Mouse (Mus musculus) CH12.LX (cell line): ENCODE data around the gene Gm28539. TPM values are rescaled to one million over a fixed set of nuclear protein-coding genes. Genes with fewer than 3 reads are reported as not detected.

Experiments
- DNase-seq: peaks from one replicate; pipeline ENCODE4 v3.0.0-alpha.2; 2013; ENCODE audit errors: extremely low read depth
- H3K27ac ChIP-seq: 2 replicates; pipeline ENCODE4 v1.5.1; 2012; ENCODE audit warnings: low read depth, mild to moderate bottlenecking, control low read depth, moderate library complexity; ENCODE audit not compliant: insufficient read depth
- H3K27me3 ChIP-seq: replicated peaks from 2 replicates; pipeline ENCODE3; 2012; ENCODE audit warnings: inconsistent platforms
- H3K36me3 ChIP-seq, 2 experiments: replicated peaks in 1 of 2; 2 replicates each; pipeline versions ENCODE3 to v1.6.1; 2012; ENCODE audit warnings: inconsistent platforms in 1 of 2, low read length in 1 of 2, mild to moderate bottlenecking in 1 of 2, mixed read lengths in 1 of 2, moderate library complexity in 1 of 2; ENCODE audit not compliant: control insufficient read depth in 1 of 2, insufficient read depth in 1 of 2
- H3K4me1 ChIP-seq, 2 experiments: 2 replicates each; pipeline ENCODE4 v1.6.1; 2012; ENCODE audit warnings: inconsistent platforms in 1 of 2, moderate library complexity in 1 of 2; ENCODE audit not compliant: insufficient read depth in 2 of 2, control insufficient read depth in 1 of 2
- H3K4me2 ChIP-seq: 2 replicates; pipeline ENCODE4 v1.6.1; 2012; ENCODE audit warnings: low read depth, mild to moderate bottlenecking, control low read depth; ENCODE audit not compliant: poor library complexity, insufficient read depth, severe bottlenecking
- H3K4me3 ChIP-seq, 3 experiments: fragments of 150-350 bp in 1 of 3; sonication (generic) in 1 of 3; replicated peaks in 1 of 3; 2 replicates each; pipeline versions ENCODE3 to v1.5.1; 2011 to 2012; ENCODE audit warnings: low read depth in 2 of 3, low read length in 2 of 3, mild to moderate bottlenecking in 2 of 3, moderate library complexity in 2 of 3, control low read depth in 1 of 3, improper control_type of control experiment in 1 of 3, inconsistent platforms in 1 of 3, mixed read lengths in 1 of 3; ENCODE audit not compliant: poor library complexity in 1 of 3
- H3K79me2 ChIP-seq: replicated peaks from 2 replicates; pipeline ENCODE4 v1.6.1; 2012; ENCODE audit warnings: mild to moderate bottlenecking, moderate library complexity; ENCODE audit not compliant: control insufficient read depth, poor library complexity, insufficient read depth, severe bottlenecking; ENCODE audit errors: extremely low read depth
- H3K9ac ChIP-seq: 2 replicates; pipeline ENCODE4 v1.6.1; 2012; ENCODE audit warnings: low read depth, mild to moderate bottlenecking, control low read depth, moderate library complexity; ENCODE audit not compliant: insufficient read depth
- H3K9me3 ChIP-seq: replicated peaks from 2 replicates; pipeline ENCODE3; 2012; ENCODE audit warnings: low read length, inconsistent platforms, mixed read lengths
- CTCF ChIP-seq, 2 experiments: IDR thresholded peaks in 1 of 2; conservative IDR thresholded peaks in 1 of 2; 2 replicates each; pipeline ENCODE4 v1.5.1; 2011 to 2012; ENCODE audit warnings: low read depth in 2 of 2, low read length in 2 of 2, improper control_type of control experiment in 1 of 2, inconsistent platforms in 1 of 2, mild to moderate bottlenecking in 1 of 2, moderate library complexity in 1 of 2
- EP300 ChIP-seq: IDR thresholded peaks from 2 replicates; pipeline ENCODE4 v1.6.1; 2011; ENCODE audit warnings: low read length, improper control_type of control experiment
- KAT2A ChIP-seq: IDR thresholded peaks from 2 replicates; pipeline ENCODE4 v1.6.1; 2012; ENCODE audit warnings: low read length, improper control_type of control experiment, inconsistent platforms; ENCODE audit not compliant: insufficient replicate concordance
- MAFK ChIP-seq: IDR thresholded peaks from 2 replicates; pipeline ENCODE4 v1.6.1; 2011; ENCODE audit warnings: low read length, improper control_type of control experiment; ENCODE audit not compliant: insufficient replicate concordance
- MAX ChIP-seq: IDR thresholded peaks from 2 replicates; pipeline ENCODE4 v1.6.1; 2011; ENCODE audit warnings: low read length, improper control_type of control experiment
- MAZ ChIP-seq: IDR thresholded peaks from 2 replicates; pipeline ENCODE4 v1.6.1; 2012; ENCODE audit warnings: low read depth, mild to moderate bottlenecking, inconsistent platforms, low read length, improper control_type of control experiment, moderate library complexity
- MXI1 ChIP-seq: IDR thresholded peaks from 2 replicates; pipeline ENCODE4 v1.6.1; 2011; ENCODE audit warnings: mild to moderate bottlenecking, low read depth, low read length, improper control_type of control experiment
- RCOR1 ChIP-seq: conservative IDR thresholded peaks from 2 replicates; pipeline ENCODE4 v1.6.1; 2012; ENCODE audit warnings: low read depth, mild to moderate bottlenecking, inconsistent platforms, low read length, improper control_type of control experiment
- SIN3A ChIP-seq: IDR thresholded peaks from 2 replicates; pipeline ENCODE4 v1.6.1; 2012; ENCODE audit warnings: low read length, improper control_type of control experiment, inconsistent platforms
- TBP ChIP-seq: conservative IDR thresholded peaks from 2 replicates; pipeline ENCODE4 v1.6.1; 2011; ENCODE audit warnings: low read depth, low read length, improper control_type of control experiment
- USF1 ChIP-seq: IDR thresholded peaks from 2 replicates; pipeline ENCODE4 v1.6.1; 2014; ENCODE audit warnings: low read depth, mild to moderate bottlenecking, inconsistent platforms, low read length, improper control_type of control experiment
- ZNF384 ChIP-seq: IDR thresholded peaks from 2 replicates; pipeline ENCODE4 v1.6.1; 2012; ENCODE audit warnings: low read depth, low read length, improper control_type of control experiment, inconsistent platforms
- dilution Hi-C: fragments of 300-500 bp; cut with MboI; formaldehyde crosslinking; loops from 2 replicates; pipeline ENCODE4 v1.14.3; 2020; ENCODE audit warnings: low sequenced_read_pairs; ENCODE audit not compliant: extremely low pct_unique_long_range_greater_than_20kb, extremely low pct_ligation_motif_present
- in situ Hi-C: fragments of 300-500 bp; cut with MboI; formaldehyde crosslinking; loops from 3 replicates; pipeline ENCODE4 v1.14.3; 2019; ENCODE audit warnings: low sequenced_read_pairs, low pct_ligation_motif_present, low pct_unique_long_range_greater_than_20kb, mixed read lengths
- polyA plus RNA-seq: library from polyadenylated mRNA; unstranded; fragments of >175 nt; gene quantifications from 2 replicates; pipeline ENCODE4 v1.2.1, GENCODE M21; 2012; ENCODE audit warnings: low read depth; ENCODE audit not compliant: insufficient read length
- total RNA-seq, 2 experiments: library from RNA; depleted of rRNA; stranded (reverse); fragments of 300-350 nt in 1 of 2; fragments of >200 nt in 1 of 2; gene quantifications; 2 replicates each; pipeline ENCODE4 v1.2.3; 2012 to 2014

The Gm28539 gene
- total and polyA plus RNA-seq, 3 experiments: 3.9 to 12.2 TPM; not detected in 1

DNA sequence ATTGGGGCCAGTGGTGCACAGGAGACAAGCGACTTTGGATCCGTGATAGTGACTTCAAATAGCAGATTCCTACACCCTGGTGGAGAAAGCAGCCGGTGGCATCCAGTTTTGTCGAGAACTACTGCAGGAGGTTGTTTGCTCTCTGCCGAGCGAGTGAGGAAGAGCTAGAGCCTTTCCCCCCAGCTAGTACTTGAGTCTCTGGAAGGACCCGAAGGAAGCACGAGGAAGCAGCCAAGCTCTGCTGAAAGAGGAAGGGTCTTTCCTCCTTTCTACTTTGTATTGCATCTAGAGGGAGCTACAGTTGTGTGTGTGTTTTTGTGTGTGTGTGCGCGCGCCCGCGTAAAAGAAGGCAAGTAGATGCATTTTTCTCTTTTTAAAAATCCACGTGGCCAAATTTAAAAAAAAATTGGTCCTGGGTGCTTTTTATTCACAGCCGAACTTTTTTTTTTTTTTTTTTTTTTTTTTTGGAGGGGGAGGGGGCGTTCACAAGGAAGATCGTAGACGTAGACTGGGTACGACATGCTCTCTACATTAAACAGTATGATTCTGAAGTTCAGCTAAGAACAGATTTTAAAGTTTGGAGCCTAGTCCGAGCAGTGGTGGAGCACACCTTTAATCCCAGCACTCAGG is 41.8 kb downstream of the Gm28539 start:
- H3K79me2 ChIP-seq: peaks cover 73% of the 10 kb centered on the region
- in situ Hi-C loops: loop anchor here (10.0 kb wide), 1 partner anchor 207 kb away; no protein-coding TSS in a partner anchor
- peak overlapping the region; percentile 78 for H3K9ac ChIP-seq
- H3K27ac ChIP-seq: peak overlapping the region; percentile 84
- TF ChIP-seq MAZ: peak; percentile 8; the same call in 1 of the 2 replicates
- peak; percentile 45 for TF ChIP-seq MAX
- 0 out of 2 replicates have a peak, but pooled peaks have one; percentile 17 for TF ChIP-seq TBP
- TF ChIP-seq EP300: no peak
- TF ChIP-seq CTCF (conservative IDR thresholded peaks at IDR 0.05 in 1 of 2, IDR thresholded peaks at IDR 0.05 in 1 of 2; ENCODE audit: low read depth in 2 of 2, low read length in 2 of 2): no peak; a peak in 1 of 4 replicates
- TF ChIP-seq SIN3A: 0 out of 2 replicates have a peak, but pooled peaks have one; percentile 15
- TF ChIP-seq ZNF384: peak; percentile 94
- 0 out of 2 replicates have a peak, but pooled peaks have one; percentile 4 for TF ChIP-seq KAT2A
- TF ChIP-seq MXI1: 0 out of 2 replicates have a peak, but pooled peaks have one; percentile 31
- H3K36me3 ChIP-seq: peaks cover 15 to 60% of the 10 kb centered on the region in 2 experiments
- H3K4me3 ChIP-seq: peak overlapping the region; percentile 91 to 95 (median 93)
- no peaks in the 10 kb centered on the region for H3K27me3 ChIP-seq
- dilution Hi-C loops: no loop called here
- no peaks in the 10 kb centered on the region for H3K9me3 ChIP-seq
- H3K4me1 ChIP-seq: peaks cover 2 to 61% of the 10 kb centered on the region in 2 experiments; a peak in 3 of 4 replicates
- H3K4me2 ChIP-seq: peak overlapping the region; percentile 47
- DNase-seq: no peak

DNA sequence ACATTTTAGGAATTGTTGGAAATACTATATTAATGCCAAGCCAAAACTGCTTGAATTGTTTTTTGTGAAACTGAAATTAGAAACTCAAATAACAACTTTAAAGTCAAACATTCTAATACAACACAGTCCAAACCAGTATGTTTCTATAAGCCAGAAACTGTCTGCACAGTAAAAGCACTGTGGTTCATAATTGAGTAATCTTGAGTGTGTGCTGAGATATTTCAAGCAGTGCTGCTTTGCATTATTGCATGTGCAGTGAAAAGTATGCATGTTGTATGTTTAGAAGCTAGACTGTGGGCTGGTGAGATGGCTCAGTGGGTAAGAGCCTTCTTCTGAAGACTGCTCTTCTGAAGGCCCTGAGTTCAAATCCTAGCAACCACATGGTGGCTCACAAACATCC is 47.7 kb downstream of the Gm28539 start:
- no peaks in the 10 kb centered on the region for H3K27me3 ChIP-seq
- peaks cover 89% of the 10 kb centered on the region for H3K79me2 ChIP-seq
- H3K9me3 ChIP-seq: no peaks in the 10 kb centered on the region
- H3K27ac ChIP-seq: no peak overlapping the region
- TF ChIP-seq RCOR1: no peak
- no peak for TF ChIP-seq MAFK
- no peak for TF ChIP-seq USF1
- TF ChIP-seq MAZ: no peak
- 0 out of 4 replicates have a peak, but pooled peaks of 1 of the 2 experiments have one; percentile 29 for TF ChIP-seq CTCF (conservative IDR thresholded peaks at IDR 0.05 in 1 of 2, IDR thresholded peaks at IDR 0.05 in 1 of 2; ENCODE audit: low read depth in 2 of 2, low read length in 2 of 2)
- H3K4me3 ChIP-seq: no peak overlapping the region
- in situ Hi-C loops (no loop called here), dilution Hi-C loops (no loop called here)
- H3K36me3 ChIP-seq: peaks cover 9 to 73% of the 10 kb centered on the region in 2 experiments
- H3K9ac ChIP-seq: no peak overlapping the region
- no peak overlapping the region for H3K4me2 ChIP-seq
- peaks cover 2 to 54% of the 10 kb centered on the region in 2 experiments; a peak in 3 of 4 replicates for H3K4me1 ChIP-seq
- DNase-seq: no peak
